Mouse (Mus musculus): ENCODE data around the gene Kirrel.
A peak's percentile ranks its signal among the peaks of the same experiment; 100 is the strongest.

The Kirrel gene

GRCm38 (mm10) chr3:87174096-87174768 lies at the start of gene Kirrel:
TSS of gene Kirrel (minus strand) at chr3:87174747.
- DNase-seq: peak; percentile 16

DNA sequence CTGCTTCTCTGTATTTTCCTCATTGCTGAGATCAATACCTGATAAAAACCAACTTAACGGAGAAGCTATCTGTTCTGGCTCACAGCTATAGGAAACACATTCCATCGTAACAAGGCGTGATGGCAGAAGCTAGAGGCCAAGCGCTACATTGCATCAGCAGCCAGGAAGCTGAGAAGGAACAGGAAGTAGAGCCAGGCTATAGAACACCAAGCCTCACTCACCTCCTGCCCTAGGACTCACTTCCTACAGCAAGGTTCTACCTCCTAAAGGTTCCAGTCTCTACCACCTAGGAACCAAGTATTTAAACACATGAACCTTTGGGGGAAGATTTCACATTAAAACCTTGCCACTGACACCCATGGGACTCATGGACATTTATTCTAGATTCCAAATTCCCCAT lies 49.1 kb upstream of the Kirrel start:
- no peak for DNase-seq

DNA sequence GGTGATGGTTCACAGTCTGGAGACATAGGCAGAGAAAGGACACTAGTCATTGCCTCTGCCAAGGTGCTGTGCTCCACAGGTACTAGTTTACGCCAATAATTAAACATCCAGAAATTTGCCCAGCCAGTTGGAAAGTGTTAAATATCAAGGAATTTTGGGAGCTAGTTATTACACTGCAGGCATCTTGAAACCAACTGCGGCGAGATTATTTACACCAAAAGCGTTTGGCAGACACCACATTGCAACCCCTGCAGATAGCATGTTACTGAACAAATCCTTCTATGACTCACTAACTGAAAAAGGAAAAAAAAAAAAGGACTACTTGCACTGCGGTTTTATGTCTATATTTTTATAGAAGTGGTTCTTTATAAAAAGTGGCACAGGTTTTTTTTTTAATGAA lies 47.8 kb upstream of the Kirrel start:
- no peak for DNase-seq

DNA sequence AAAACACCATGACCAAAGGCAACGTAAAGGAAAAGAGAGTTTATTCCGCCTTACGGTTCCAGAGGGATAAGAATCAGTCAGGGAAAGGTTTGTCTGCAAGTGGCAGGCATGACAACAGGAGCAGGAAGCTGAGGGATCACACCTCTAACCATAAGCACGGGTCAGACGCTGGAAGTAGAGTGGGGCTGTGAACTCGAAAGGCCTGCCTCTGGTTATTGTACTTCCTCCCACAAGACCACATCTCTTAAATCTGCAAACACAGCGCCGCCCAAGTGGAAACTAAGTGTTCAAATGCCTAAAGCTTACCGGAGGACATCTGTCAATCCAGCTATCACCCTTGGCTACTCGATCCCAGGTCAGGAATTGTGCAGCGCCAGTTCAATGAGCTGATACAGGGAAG lies 40.6 kb upstream of the Kirrel start:
- DNase-seq: no peak

DNA sequence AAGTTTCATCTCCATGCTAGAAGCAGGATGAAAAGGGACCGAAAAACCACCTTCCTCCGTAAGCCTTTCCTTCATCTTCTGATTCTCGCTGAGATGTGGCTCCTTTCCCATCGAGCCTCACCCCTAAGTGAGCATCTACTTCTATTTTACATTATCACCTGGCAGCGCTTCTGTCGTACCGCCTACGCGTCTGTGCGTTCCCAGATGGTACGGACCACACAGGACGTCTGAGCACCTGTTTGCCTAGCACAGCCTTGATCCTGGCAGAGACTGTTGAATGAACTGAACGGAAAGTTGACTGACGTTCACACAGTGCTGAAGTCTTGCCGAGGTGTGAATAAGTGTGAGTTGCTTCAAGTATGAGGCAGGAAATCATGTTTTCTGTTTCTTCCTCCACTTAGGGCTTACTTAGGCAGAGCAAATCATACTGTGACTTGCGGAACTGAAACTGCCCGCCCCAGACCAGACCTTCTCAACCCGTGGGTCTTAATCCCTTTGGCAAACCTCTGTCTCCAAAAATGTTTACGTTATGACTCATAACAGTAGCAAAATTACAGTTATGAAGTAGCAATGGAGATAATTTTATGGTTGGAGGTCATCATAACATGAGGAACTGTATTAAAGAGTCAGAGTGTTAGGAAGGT lies 39.8 kb upstream of the Kirrel start:
- DNase-seq: no peak

DNA sequence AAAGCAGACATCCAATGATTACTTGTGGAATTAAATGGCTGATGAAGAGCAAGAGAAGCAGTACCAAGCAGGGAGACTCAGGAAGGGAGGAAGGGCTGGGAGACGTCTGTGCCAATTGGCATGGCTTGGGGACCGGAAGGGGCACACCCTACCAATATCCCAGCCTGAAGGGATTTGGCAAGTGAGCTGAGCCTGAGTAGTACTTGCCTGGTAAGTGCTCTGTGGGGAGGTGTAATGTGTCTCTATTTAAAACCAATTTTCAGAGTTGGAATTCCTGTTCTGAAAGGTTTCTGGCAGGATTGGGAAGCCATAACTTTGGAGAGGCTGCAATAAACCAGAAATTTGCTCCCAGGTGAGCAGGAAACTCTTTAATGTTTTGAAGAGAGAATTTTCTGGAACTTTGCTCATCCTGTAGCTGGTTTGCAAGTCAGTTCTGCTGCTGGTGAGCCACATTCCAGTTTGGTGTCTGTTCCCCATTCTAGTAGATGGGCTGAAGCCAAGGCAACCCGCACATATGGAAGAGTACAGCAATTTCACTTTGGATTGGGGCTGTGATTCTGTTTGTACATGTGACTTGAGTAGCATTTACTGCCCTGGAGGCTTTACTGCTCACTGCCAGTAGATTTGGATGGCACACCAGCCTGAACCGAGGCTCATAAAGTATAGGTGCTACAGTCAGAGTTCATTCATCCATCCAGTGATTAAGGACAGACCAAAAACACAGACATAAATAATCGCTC lies 32.0 kb upstream of the Kirrel start:
- DNase-seq: no peak

GRCm38 (mm10) chr3:87196637-87197036 lies 22.1 kb upstream of the Kirrel start:
- no peak for DNase-seq

- no peak for DNase-seq
These were observed 20.5 kb upstream of the Kirrel start for GRCm38 (mm10) chr3:87195041-87195440.

DNA sequence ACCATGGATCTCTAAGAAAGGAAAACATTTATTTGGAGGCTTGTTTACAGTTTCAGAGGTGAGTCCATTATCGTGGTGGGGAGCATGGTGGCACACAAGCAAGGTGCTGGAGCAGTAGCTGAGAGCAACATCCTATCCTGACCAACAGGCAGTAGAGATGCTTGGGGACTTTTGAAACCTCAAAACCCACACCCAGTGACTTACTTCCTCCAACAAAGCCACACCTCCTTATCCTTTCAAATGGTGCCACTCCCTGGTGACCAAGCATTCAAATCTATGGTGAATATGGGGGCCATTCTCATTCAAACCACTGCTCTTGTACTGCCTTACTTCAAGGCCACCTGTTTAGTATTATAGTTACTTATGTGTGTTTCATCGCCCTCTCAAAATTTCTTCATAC lies 20.0 kb upstream of the Kirrel start:
- DNase-seq: no peak

DNA sequence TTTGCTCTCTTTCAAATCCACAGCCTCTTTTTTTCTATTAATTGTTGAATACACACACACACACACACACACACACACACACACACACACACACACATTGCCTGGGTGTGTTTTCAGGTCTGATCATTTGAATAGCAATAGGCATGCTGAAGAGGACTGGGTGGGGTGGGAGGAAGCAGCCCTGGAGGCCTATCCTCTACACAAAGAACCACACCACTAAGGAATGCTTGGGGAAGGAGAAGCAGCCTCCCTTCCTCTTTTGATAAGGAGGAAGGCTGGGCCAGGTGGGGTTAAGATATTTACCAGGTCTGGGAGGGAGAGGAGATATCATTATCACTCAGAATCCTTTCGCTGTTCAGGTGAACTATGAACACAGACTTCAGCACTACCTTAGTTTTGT lies 19.2 kb upstream of the Kirrel start:
- no peak for DNase-seq

DNA sequence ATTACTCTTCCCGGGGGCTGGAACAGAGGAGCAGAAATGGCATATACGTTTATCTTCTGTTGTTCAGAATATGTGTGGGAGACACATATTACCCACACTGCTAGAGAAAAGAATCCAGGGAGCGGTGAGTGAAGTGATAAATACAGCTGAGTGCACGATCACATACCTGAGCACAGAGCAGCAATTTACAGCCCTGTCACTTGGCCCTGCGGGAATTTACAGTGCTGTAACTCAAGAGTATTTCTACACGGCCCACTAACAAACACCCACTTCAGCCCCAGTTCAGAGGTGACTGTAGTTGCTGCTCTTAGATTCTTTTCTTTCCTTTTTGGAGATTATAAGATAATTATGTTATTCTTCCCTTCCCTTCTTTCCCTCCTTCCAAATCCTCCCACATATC lies 18.8 kb upstream of the Kirrel start:
- no peak for DNase-seq

- DNase-seq: no peak
These were observed 2.1 kb upstream of the Kirrel start for GRCm38 (mm10) chr3:87176687-87177086.

- DNase-seq: no peak
These were observed 880 bp upstream of the Kirrel start for GRCm38 (mm10) chr3:87175438-87175815.

GRCm38 (mm10) chr3:87174769-87175437 lies 356 bp upstream of the Kirrel start:
- no peak for DNase-seq

GRCm38 (mm10) chr3:87173486-87174085 lies 961 bp downstream of the Kirrel start:
- DNase-seq: no peak

DNA sequence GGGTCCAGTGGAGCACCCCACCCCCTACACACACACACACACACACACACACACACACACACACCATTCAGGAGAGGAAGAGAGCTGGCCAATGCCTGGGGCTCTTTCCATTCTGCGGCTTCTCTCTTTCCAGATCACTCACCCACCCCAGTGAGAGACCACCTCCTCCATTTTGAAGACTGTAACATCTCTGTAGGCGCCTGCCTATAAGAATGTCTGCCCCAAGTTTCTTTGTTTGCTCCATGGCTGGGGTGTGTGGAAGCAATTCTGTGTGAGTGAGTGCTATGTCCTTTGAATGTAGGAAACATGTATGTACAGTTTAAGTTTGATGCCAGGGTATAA lies 1.5 kb downstream of the Kirrel start:
- no peak for DNase-seq

DNA sequence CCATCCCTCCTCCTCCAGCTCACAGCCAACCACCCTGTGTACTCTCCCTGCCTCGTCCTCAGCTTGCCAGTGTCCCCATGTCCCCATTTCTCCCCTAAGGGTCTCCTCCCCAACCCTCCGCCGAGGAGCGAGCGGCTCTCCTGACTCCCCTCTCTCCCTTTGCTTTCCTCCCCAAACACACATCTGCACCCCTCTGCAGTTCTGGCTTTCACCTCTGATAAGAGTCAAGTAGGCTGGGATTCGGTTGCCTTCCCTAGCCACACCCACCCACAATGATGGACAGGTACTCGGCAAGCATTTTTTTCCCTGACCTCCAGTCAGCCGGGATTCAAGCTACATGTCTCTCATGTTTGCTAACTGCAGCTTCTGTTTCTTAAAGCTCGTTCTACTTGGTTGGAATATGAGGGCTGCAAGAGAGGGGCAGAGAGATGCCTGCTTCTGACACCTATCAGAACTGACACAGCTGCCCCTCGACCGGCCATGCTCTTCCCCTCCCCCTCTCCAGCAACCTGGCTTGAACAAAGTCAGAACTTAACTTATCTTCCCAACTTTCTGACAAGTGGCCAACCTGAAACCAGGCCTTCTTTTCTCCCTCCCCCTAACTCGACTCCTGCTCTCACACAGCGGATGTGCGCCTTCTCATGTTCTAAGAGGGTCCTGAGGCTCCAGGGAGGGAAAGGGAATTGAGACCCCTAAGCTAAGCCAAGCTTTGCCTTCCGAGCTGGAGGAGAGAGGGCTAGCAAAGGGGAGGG lies 2.0 kb downstream of the Kirrel start:
- no peak for DNase-seq

DNA sequence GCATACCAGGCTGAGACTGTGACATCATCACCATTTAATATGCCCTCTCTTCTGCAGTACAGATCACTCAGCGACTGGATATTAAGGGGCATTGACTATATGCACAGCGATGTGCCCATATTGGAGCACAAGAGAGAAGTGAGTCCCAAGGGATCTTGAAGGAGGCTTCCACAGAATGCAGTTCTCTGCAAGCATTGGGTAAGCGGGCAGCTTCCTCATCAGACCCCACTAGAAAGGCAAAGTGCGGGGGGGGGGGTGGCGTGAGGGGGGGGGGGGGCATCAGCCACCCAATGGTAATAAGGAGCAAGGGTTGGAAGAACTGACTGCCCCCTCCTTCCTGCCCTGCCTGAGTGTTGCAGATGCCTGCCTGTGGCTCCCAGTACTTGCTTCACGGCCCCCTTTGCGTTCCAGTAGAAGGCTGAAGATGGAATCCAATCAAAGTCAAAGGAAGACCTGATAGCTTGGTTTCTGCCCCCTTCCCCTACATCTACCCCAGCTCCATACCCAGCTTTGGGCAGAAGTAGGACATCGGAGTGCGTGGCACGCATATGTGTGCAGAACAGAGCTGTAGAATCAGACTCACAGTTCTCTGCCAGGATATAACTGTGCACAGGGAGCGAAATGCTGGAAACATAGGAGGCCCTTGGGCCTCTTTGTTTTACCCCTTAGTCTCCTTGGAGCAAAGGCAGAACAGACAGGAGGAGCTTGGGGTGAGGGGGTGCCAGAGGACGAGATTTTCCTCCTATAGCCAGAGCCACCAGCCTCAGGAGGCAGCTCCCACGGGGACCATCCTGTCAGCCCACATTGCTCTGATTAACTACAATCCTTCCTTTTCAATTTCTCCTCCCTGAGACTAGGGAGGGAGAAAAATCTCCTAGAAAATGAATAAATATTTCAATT lies 3.1 kb downstream of the Kirrel start:
- DNase-seq: no peak

DNA sequence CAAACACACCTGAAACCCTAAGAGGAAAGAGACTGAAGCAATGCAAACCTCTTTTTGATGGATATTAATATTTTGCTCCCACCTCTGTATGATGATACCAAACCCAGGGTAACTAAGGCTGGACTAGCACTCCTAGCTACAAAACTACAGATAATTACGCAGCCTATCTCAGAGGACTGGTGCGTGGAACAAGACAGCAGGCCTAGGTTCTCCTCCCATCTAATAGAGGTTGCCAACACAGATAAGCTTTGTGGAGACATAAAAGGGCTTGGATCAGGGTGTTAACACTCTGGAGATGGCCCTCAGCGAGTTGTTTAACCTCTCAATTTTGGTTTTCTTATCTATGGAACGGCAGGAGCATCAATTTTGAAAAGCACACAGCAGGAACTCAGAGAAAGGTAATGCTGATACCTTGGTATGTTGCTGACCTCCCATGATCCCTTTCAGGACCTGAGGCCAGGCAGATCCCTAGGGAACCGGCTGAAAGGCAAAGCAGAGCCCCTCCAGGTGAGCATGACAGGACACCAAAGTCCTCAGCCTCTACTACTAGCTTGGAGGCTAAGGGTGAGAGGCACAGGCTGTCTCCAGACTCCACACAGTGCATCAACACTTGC lies 5.0 kb downstream of the Kirrel start:
- no peak for DNase-seq

- DNase-seq: no peak
These were observed 5.8 kb downstream of the Kirrel start for GRCm38 (mm10) chr3:87168756-87169155.

DNA sequence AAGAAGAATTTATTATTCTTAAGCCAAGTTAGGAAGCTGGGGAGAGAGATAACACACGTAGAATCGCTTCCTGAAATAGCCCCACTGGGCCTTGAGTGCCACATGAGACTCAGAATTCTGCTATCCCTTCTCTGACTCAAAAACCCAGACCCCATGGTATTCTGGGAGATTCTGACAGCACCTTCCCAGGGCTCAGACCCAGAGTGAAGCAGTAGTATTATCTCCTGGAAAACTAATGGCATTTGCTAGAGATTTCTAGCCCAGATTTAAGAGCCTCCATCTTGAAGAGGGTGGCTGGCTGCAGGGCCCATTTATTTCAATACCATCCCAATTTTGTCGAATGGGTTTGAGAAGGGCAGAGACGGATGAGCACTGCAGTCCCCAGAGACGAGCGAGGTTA lies 6.9 kb downstream of the Kirrel start:
- no peak for DNase-seq
